In genomic region chr19:3699508-3700438, GRCm38 (mm10) we compare ENCODE assay signal across 8 mouse cellular contexts. TPM values are rescaled to one million over a fixed set of nuclear protein-coding genes. Genes with fewer than 3 reads are reported as not detected.
DNase-seq lines count a peak whose midpoint lies in the region; ATAC-seq lines count a peak whose summit lies in the region.

No protein-coding gene starts in this region.

- H3K4me1 ChIP-seq in hindbrain, embryonic 16.5 days (ENCODE audit: control insufficient read depth, insufficient read depth, low read depth, low read length), result no peaks in the 10 kb centered on the region

- peak; percentile 45; the same call in 1 of the 2 replicates for ATAC-seq in hindbrain, embryonic 16.5 days

- no peaks in the 10 kb centered on the region for H3K36me3 ChIP-seq in hindbrain, embryonic 16.5 days (ENCODE audit: control insufficient read depth, insufficient read depth, low read length)

- DNase-seq in Muller cell, postnatal 12 days (ENCODE audit: inconsistent ontology term), result peak; percentile 65
- DNase-seq in c-Kit-positive CD71-positive TER-119-negative erythroid progenitor cells, embryonic 14.5 days (ENCODE audit: low read depth), result peak; percentile 56
- peak; percentile 64 to 70 for DNase-seq in frontal cortex, postnatal 25 days (ENCODE audit: low spot score in 2 of 2)
- peak; percentile 68 to 75 for DNase-seq in layer of hippocampus, postnatal 36 days
- DNase-seq in lung, postnatal 14 days, result peak; percentile 88
- peak; percentile 64 to 73 for DNase-seq in right cerebral cortex, adult 2 months (ENCODE audit: low spot score in 2 of 2)
- DNase-seq in urinary bladder, postnatal 4 days (ENCODE audit: low spot score in 2 of 2), result peak; percentile 67 to 86

- no peak overlapping the region for H3K4me2 ChIP-seq in hindbrain, embryonic 16.5 days (ENCODE audit: low read length)

- H3K9ac ChIP-seq in hindbrain, embryonic 16.5 days (ENCODE audit: low read depth, low read length), result no peak overlapping the region

- H3K4me3 ChIP-seq in hindbrain, embryonic 16.5 days (ENCODE audit: low read length), result no peak overlapping the region

- H3K27me3 ChIP-seq in hindbrain, embryonic 16.5 days (replicated peaks; ENCODE audit: control insufficient read depth, insufficient read depth, low read length), result no peaks in the 10 kb centered on the region; the same call in 1 of the 2 replicates

- WGBS in hindbrain, embryonic 16.5 days, result 37% methylated on average over 6 of the region's 6 CpGs

- no peaks in the 10 kb centered on the region for H3K9me3 ChIP-seq in hindbrain, embryonic 16.5 days (ENCODE audit: control insufficient read depth, low read length)

- H3K27ac ChIP-seq in hindbrain, embryonic 16.5 days (ENCODE audit: low read depth, low read length), result no peak overlapping the region

RNA-seq across cellular contexts. Expression of gene 1810055G02Rik, which starts 8.3 kb away (rescaled TPM):
- polyA plus RNA-seq in hindbrain, embryonic 16.5 days (2015; fragmentation: Nextera tagmentation; extraction: Ambion mirVana), result 42.1 and 44.8 TPM in 2 replicates
- total RNA-seq in layer of hippocampus, postnatal 36 days (2021), result 10 to 100 TPM; 22.4 to 28.7 TPM

RNA-seq across cellular contexts. Expression of gene Lrp5, which starts 13.4 kb away (rescaled TPM):
- polyA plus RNA-seq in hindbrain, embryonic 16.5 days (2015; fragmentation: Nextera tagmentation; extraction: Ambion mirVana), result 1.3 and 1.5 TPM in 2 replicates
- 10 to 100 TPM; 10.2 to 11.4 TPM for total RNA-seq in layer of hippocampus, postnatal 36 days (2021)
